Mouse (Mus musculus) embryonic facial prominence, embryonic 10.5 days (tissue): ENCODE data around the gene Hoxa13. TPM values are rescaled to one million over a fixed set of nuclear protein-coding genes. Genes with fewer than 3 reads are reported as not detected.

Experiments
- DNase-seq: peaks from one replicate; pipeline ENCODE4 v3.0.0-alpha.2; 2017; ENCODE audit warnings: low spot score
- H3K27ac ChIP-seq: fragments of 300-500 bp; sonication (generic); replicated peaks from 2 replicates; pipeline ENCODE4 v1.5.1; 2016; ENCODE audit warnings: mild to moderate bottlenecking
- H3K27me3 ChIP-seq: fragments of 300-500 bp; sonication (generic); replicated peaks from 2 replicates; pipeline ENCODE4 v1.6.1; 2016; ENCODE audit warnings: low read depth, mild to moderate bottlenecking; ENCODE audit not compliant: poor library complexity, severe bottlenecking
- H3K36me3 ChIP-seq: fragments of 300-500 bp; sonication (generic); replicated peaks from 2 replicates; pipeline ENCODE4 v1.6.1; 2016; ENCODE audit warnings: mild to moderate bottlenecking, moderate library complexity
- H3K4me1 ChIP-seq: fragments of 300-500 bp; sonication (generic); 2 replicates; pipeline ENCODE4 v1.6.1; 2016
- H3K4me3 ChIP-seq: fragments of 300-500 bp; sonication (generic); 2 replicates; pipeline ENCODE4 v1.5.1; 2016; ENCODE audit warnings: mild to moderate bottlenecking, moderate library complexity
- H3K9me3 ChIP-seq: fragments of 300-500 bp; sonication (generic); 2 replicates; pipeline ENCODE4 v1.6.1; 2016; ENCODE audit warnings: mild to moderate bottlenecking
- WGBS: fragments of 180-500 bp; shearing (Covaris S2); methylation state at CpG from one replicate; pipeline ENCODE4 v1.1.7; 2016; 5-methylcytosine and 5-hydroxymethylcytosine counted together
- microRNA counts: library from miRNA; unstranded; fragments of <30 nt; microRNA quantifications from one replicate; lab custom pipeline; 2017
- microRNA-seq: library from miRNA; unstranded; fragments of <30 nt; microRNA quantifications from one replicate; pipeline ENCODE4, GENCODE M21; 2017
- polyA plus RNA-seq: library from polyadenylated mRNA; unstranded; fragments of >200 nt; fragmentation: Nextera tagmentation; extraction: Ambion mirVana; gene quantifications from 2 replicates; pipeline ENCODE4 v1.2.1, GENCODE M21; 2016

Gene Hoxa13
- polyA plus RNA-seq, 1 experiment from 2014 or later, result not detected

GRCm38 (mm10) chr6:52212556-52213118 lies 48.0 kb downstream of the Hoxa13 start:
- Histone ChIP-seq H3K27me3 (peaks cover 100% of the 10 kb centered on the region), H3K4me1 (peaks cover 20% of the 10 kb centered on the region), H3K4me3 (no peak overlapping the region), H3K9me3 (no peaks in the 10 kb centered on the region), H3K36me3 (no peaks in the 10 kb centered on the region), H3K27ac (no peak overlapping the region)
- 2% methylated on average over 22 of the region's 22 CpGs for WGBS
- DNase-seq, result no peak

DNA sequence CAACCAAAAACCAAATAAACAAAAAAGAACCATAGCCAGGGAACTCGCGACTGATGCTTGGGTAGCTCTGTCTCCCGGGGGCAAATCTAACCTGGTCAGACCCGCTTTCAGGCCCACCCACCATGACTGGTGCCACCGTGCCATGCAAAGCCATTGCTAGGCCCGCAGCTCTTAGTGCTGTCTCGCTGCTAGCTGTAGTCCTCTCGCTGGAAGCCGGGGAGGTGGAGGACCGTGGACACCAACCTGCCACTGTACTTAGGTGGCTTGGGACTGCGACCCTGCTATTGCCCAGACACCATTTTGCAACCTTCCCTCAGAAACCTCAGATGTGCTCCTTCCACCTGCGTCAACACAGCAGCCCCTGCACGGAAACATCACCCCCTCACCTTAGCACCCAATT lies 48.7 kb downstream of the Hoxa13 start:
- Histone ChIP-seq H3K27ac (no peak overlapping the region), H3K4me1 (peaks cover 13% of the 10 kb centered on the region), H3K4me3 (no peak overlapping the region), H3K27me3 (peaks cover 100% of the 10 kb centered on the region), H3K9me3 (no peaks in the 10 kb centered on the region), H3K36me3 (no peaks in the 10 kb centered on the region)
- DNase-seq, result no peak
- WGBS, result 3% methylated on average over 13 of the region's 13 CpGs

DNA sequence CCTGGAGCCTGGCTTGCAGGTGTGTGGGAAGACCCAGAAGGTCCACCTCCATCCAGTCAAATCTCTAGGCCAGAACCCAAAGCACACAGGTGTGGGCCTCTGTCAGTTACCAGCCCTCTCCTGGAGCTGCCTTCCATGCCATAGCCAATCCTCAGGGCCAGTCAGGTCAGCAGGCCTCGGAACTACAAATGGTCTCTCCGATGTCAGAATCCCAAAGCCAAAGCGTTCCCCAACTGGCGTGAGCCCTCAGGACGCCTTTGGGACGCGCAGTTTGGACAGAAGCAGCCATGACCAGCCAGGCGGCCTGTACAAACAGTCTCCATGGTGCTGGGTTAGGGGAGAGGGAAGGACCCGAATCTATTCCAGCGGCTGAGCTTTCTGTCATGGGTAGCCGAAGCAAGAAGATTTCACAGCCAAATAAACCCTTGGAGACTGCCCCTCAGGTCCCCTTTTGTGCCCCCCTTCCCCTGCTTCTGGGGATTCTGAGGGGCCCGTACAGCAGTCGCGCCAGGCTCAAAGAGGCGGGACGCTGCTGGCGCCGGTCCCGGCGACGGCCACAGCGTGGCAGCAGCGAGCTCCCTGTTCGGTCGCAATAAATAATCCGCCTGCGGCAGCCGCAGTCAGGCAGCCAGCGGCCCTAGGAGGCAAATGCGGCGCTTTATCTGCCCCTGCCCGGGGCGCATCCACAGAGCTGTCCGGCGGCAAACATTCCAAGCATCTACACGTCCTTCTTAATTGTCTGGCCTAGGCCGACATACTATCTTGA lies 49.3 kb downstream of the Hoxa13 start:
- Histone ChIP-seq H3K9me3 (no peaks in the 10 kb centered on the region), H3K4me1 (peaks cover 10% of the 10 kb centered on the region; the same call in 1 of the 2 replicates), H3K36me3 (no peaks in the 10 kb centered on the region), H3K27ac (no peak overlapping the region), H3K27me3 (peaks cover 100% of the 10 kb centered on the region), H3K4me3 (0 out of 2 replicates have a peak overlapping the region, but pooled peaks have one; percentile 20)
- under 1% methylated on average over 37 of the region's 37 CpGs for WGBS
- DNase-seq, result peak; percentile 85

DNA sequence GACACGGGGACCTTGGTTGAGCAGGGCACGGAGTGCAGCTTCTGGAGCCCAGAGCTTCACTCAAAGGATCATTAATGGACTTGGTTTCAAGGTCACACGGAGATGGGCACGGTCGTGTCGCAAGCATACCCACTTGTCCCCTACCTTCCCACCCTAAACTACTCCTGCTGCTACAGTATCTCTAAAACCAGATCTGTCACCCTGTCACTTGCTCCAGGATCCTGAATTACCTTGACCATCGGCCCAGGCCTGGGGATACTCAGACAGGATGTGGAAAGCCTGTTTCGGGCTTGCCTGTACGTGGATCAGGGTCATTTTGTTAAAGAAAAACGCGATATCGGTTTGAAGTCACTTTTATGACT lies 51.0 kb downstream of the Hoxa13 start:
- peaks cover 10% of the 10 kb centered on the region; the same call in 1 of the 2 replicates for H3K4me1 ChIP-seq
- 6% methylated on average over 12 of the region's 12 CpGs for WGBS
- H3K27me3 ChIP-seq, result peaks cover 100% of the 10 kb centered on the region
- H3K27ac ChIP-seq, result no peak overlapping the region
- H3K36me3 ChIP-seq, result no peaks in the 10 kb centered on the region
- DNase-seq, result peak; percentile 42
- no peaks in the 10 kb centered on the region for H3K9me3 ChIP-seq
- no peak overlapping the region for H3K4me3 ChIP-seq

DNA sequence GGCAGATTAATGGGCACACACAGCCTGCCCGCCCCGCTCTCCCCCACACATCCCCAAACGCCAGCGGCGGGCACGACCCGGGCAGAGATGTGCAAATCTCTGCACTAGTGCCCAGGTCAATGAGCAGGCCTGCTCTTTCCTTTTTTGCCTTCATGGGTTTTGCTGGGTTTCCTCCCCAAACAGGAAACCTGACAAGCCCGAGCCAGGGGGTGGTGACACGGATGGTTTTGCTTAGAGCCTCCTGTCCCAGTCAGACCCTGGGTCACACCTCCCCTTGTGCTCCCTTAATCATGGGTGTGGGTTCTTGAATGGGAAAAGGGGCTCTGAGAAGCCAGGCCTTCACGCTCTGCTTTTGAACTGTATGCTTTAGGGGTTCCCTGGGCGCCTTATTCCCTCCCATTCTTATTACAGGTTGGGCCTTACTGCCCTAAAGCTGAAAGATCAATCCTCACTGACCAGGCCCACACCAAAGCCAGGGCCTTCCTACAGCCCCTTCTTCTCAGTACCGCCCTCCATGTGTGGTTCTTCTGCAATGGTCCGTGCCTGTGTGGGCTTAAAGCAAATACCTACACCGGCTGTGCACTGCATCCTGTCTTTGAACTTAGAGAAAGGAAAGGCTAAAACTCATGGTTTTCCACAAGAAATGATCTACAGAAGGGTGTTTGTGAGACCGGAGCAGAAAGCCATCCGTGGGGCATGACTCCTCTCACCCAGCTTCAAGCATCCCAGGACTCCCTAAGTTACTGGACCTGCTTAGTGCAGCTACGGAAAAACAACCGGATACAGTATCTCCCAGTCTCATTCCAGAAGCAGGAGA lies 51.6 kb downstream of the Hoxa13 start:
- Histone ChIP-seq H3K27me3 (peaks cover 100% of the 10 kb centered on the region), H3K9me3 (no peaks in the 10 kb centered on the region), H3K36me3 (no peaks in the 10 kb centered on the region), H3K4me1 (peaks cover 15% of the 10 kb centered on the region), H3K4me3 (peak overlapping the region; percentile 21), H3K27ac (no peak overlapping the region)
- 3% methylated on average over 18 of the region's 18 CpGs for WGBS
- peak; percentile 42 for DNase-seq

GRCm38 (mm10) chr6:52208072-52208867 lies 52.4 kb downstream of the Hoxa13 start, which contains the start of gene Hoxa6:
Hoxa6 (minus strand) TSS chr6:52208722.
- Histone ChIP-seq H3K4me3 (peak within 1 kb of the TSS; percentile 21), H3K36me3 (no peaks in the 10 kb centered on the region), H3K27ac (no peak within 1 kb of the TSS), H3K9me3 (no peaks in the 10 kb centered on the region), H3K4me1 (peaks cover 23% of the 10 kb centered on the region), H3K27me3 (peaks cover 100% of the 10 kb centered on the region)
- peak; percentile 50 for DNase-seq
- WGBS, result under 1% methylated on average over 47 of the region's 47 CpGs

MicroRNA genes within 50 kb of the gene (microRNA counts, 519-probe panel; counts per million panel counts)
- microRNA mmu-miR-196b (lab: Ali Mortazavi, UCI), result 188 counts per million, percentile 57 among the panel's probes with 10 or more counts

Small RNAs within 50 kb of the gene (microRNA-seq; reads per million reads assigned to microRNA genes)
- gene Mir196b, result 86.0 reads per million, percentile 48 among the genes with 10 or more reads in this experiment

Other genes starting within 250 kb of the Hoxa13 start
- gene Skap2, start 248.3 kb downstream of the Hoxa13 start, polyA plus RNA-seq, result 8.0 and 11.4 TPM in 2 replicates
- 0.57 and 0.62 TPM in 2 replicates for gene Hoxa1, start 102.6 kb downstream of the Hoxa13 start, polyA plus RNA-seq
- gene Hoxa2, start 96.0 kb downstream of the Hoxa13 start, polyA plus RNA-seq, result 8.7 and 16.7 TPM in 2 replicates
- 0.12 and 0.64 TPM in 2 replicates for gene 5730596B20Rik, start 83.4 kb downstream of the Hoxa13 start, polyA plus RNA-seq
- gene Hoxa4, start 69.1 kb downstream of the Hoxa13 start, polyA plus RNA-seq, result 0.09 TPM in 1 of 2 replicates, not detected in the other
- 0.23 TPM in 1 of 2 replicates, not detected in the other for gene Hoxa5, start 56.3 kb downstream of the Hoxa13 start, polyA plus RNA-seq
- gene Hoxa6, start 52.2 kb downstream of the Hoxa13 start, polyA plus RNA-seq, result not detected in 2 replicates
- gene Hoxa3, start 47.5 kb downstream of the Hoxa13 start, polyA plus RNA-seq, result 0.66 and 2.2 TPM in 2 replicates
- gene Gm28308, start 47.5 kb downstream of the Hoxa13 start, polyA plus RNA-seq, result not detected in 2 replicates
- 0.15 TPM in 1 of 2 replicates, not detected in the other for gene Hoxa7, start 39.0 kb downstream of the Hoxa13 start, polyA plus RNA-seq
- gene Hoxa9, start 29.8 kb downstream of the Hoxa13 start, polyA plus RNA-seq, result not detected in 2 replicates
- gene Hoxa10, start 20.0 kb downstream of the Hoxa13 start, polyA plus RNA-seq, result not detected in 2 replicates
- gene Hoxa11, start 15.1 kb downstream of the Hoxa13 start, polyA plus RNA-seq, result not detected in 2 replicates
- 0.19 and 0.80 TPM in 2 replicates for gene Evx1, start 52.6 kb upstream of the Hoxa13 start, polyA plus RNA-seq